8 mouse cellular contexts compared by ENCODE assay signal in genomic region chr16:95831566-95832345, GRCm38 (mm10).
DNase-seq lines count a peak whose midpoint lies in the region; ATAC-seq lines count a peak whose summit lies in the region.

No protein-coding gene starts in this region.

- no peak overlapping the region for H3K4me3 ChIP-seq in embryonic facial prominence, embryonic 11.5 days (ENCODE audit: low read depth, low read length)
- no peak overlapping the region for H3K4me3 ChIP-seq in stomach, embryonic 14.5 days (ENCODE audit: low read depth, low read length)

- no peaks in the 10 kb centered on the region; the same call in 1 of the 2 replicates for H3K4me1 ChIP-seq in embryonic facial prominence, embryonic 11.5 days (ENCODE audit: control insufficient read depth, insufficient read depth, low read length)
- peaks cover 26% of the 10 kb centered on the region for H3K4me1 ChIP-seq in stomach, embryonic 14.5 days (ENCODE audit: control insufficient read depth, insufficient read depth, low read length)

- H3K36me3 ChIP-seq in embryonic facial prominence, embryonic 11.5 days (replicated peaks; ENCODE audit: control insufficient read depth, insufficient read depth, low read depth, low read length), result no peaks in the 10 kb centered on the region
- no peaks in the 10 kb centered on the region for H3K36me3 ChIP-seq in stomach, embryonic 14.5 days (ENCODE audit: control insufficient read depth, insufficient read depth, low read length)

- 0 out of 2 replicates have a peak overlapping the region, but pooled peaks have one; percentile 52 for H3K27ac ChIP-seq in embryonic facial prominence, embryonic 11.5 days (replicated peaks; ENCODE audit: low read depth, low read length)
- peak overlapping the region; percentile 85 for H3K27ac ChIP-seq in stomach, embryonic 14.5 days (ENCODE audit: low read length)

- ATAC-seq in embryonic facial prominence, embryonic 11.5 days (replicated peaks; ENCODE audit: insufficient number of reproducible peaks, low FRiP score, low TSS enrichment, low read depth), result peak; percentile 60; the same call in 1 of the 2 replicates
- ATAC-seq in stomach, embryonic 14.5 days (ENCODE audit: insufficient number of reproducible peaks, insufficient read depth, low FRiP score, low read depth), result peak; percentile 68; the same call in 1 of the 2 replicates
- no peak for ATAC-seq in megakaryocyte-erythroid progenitor cell, adult 5-6 weeks (replicated peaks; ENCODE audit: low FRiP score, low TSS enrichment, poor library complexity, severe bottlenecking)

- H3K27me3 ChIP-seq in embryonic facial prominence, embryonic 11.5 days (ENCODE audit: control insufficient read depth, insufficient read depth, low read length), result no peaks in the 10 kb centered on the region
- H3K27me3 ChIP-seq in stomach, embryonic 14.5 days (ENCODE audit: control insufficient read depth, insufficient read depth, low read length), result no peaks in the 10 kb centered on the region

- H3K9ac ChIP-seq in embryonic facial prominence, embryonic 11.5 days (replicated peaks; ENCODE audit: low read length), result peak overlapping the region; percentile 19; the same call in 1 of the 2 replicates
- H3K9ac ChIP-seq in stomach, embryonic 14.5 days (replicated peaks; ENCODE audit: low read depth, low read length), result no peak overlapping the region

- no peak overlapping the region for H3K4me2 ChIP-seq in embryonic facial prominence, embryonic 11.5 days (ENCODE audit: low read depth, low read length)
- no peak overlapping the region for H3K4me2 ChIP-seq in stomach, embryonic 14.5 days (replicated peaks; ENCODE audit: low read depth, low read length)

- peak; percentile 69 for DNase-seq in adrenal gland, adult 2 months
- DNase-seq in adrenal gland, adult 18-20 months (ENCODE audit: low spot score in 2 of 2), result no peak
- peak; percentile 54 for DNase-seq in embryonic facial prominence, embryonic 11.5 days (ENCODE audit: low spot score)
- peak; percentile 43 to 52 for DNase-seq in heart, postnatal 14 days
- peak; percentile 65 to 75 for DNase-seq in kidney, postnatal 4 days
- peak; percentile 60 to 75 for DNase-seq in lung, postnatal 4 days

- 53% methylated on average over 11 of the region's 11 CpGs for WGBS in embryonic facial prominence, embryonic 11.5 days
- WGBS in stomach, embryonic 14.5 days, result 18% methylated on average over 11 of the region's 11 CpGs

- intact Hi-C loops in heart, postnatal 14 days (cut with DNase I), result loop anchor here (2.0 kb wide), 2 partner anchors 29 to 129 kb away; partner anchors contain the start of gene Ets2

- H3K9me3 ChIP-seq in embryonic facial prominence, embryonic 11.5 days (replicated peaks; ENCODE audit: control insufficient read depth, low read length), result no peaks in the 10 kb centered on the region
- no peaks in the 10 kb centered on the region for H3K9me3 ChIP-seq in stomach, embryonic 14.5 days (ENCODE audit: control insufficient read depth, low read depth, low read length)

Comparison
In these comparisons a context has a peak if more than half of its experiments do, and no peak if none do; other contexts are left out.
1. DNase-seq: peak in adrenal gland, adult 2 months (single experiment), embryonic facial prominence, embryonic 11.5 days (single experiment), heart, postnatal 14 days (2 of 2), kidney, postnatal 4 days (2 of 2) and lung, postnatal 4 days (2 of 2); none in adrenal gland, adult 18-20 months (0 of 2).